Mouse (Mus musculus) liver, postnatal 0 days (tissue): ENCODE results near the gene Tmem19. TPM values are rescaled to one million over a fixed set of nuclear protein-coding genes. Genes with fewer than 3 reads are reported as not detected.
A peak's percentile ranks its signal among the peaks of the same experiment; 100 is the strongest.
"Not testable (repeated sequence)": the region's sequence is repeated elsewhere in the genome, so short reads cannot be mapped to it uniquely, and the experiment has no call there.

ENCODE experiments used
- ATAC-seq: fragments of 200-750 bp; cut with Nextera tagmentation; 2 replicates; pipeline ENCODE4 v1.8.0; 2017; ENCODE audit warnings: mild to moderate bottlenecking, moderate library complexity
- DNase-seq: peaks from one replicate; pipeline ENCODE4 v3.0.0-alpha.2; 2016
- H3K27ac ChIP-seq: fragments of 300-500 bp; sonication (generic); 2 replicates; pipeline ENCODE4 v1.5.1; 2014; ENCODE audit warnings: antibody characterized with exemption, moderate library complexity, mild to moderate bottlenecking, low read depth
- H3K27me3 ChIP-seq: fragments of 300-500 bp; sonication (generic); 2 replicates; pipeline ENCODE4 v1.6.1; 2014; ENCODE audit warnings: low read length, control low read depth, mixed read lengths; ENCODE audit not compliant: insufficient read depth
- H3K36me3 ChIP-seq: fragments of 300-500 bp; sonication (generic); replicated peaks from 2 replicates; pipeline ENCODE4 v1.6.1; 2014; ENCODE audit warnings: mild to moderate bottlenecking, control low read depth, low read length, moderate library complexity, mixed read lengths; ENCODE audit not compliant: insufficient read depth
- H3K4me1 ChIP-seq: fragments of 300-500 bp; sonication (generic); 2 replicates; pipeline ENCODE4 v1.6.1; 2014; ENCODE audit warnings: antibody characterized with exemption, mild to moderate bottlenecking, control low read depth; ENCODE audit not compliant: insufficient read depth
- H3K4me2 ChIP-seq: fragments of 300-500 bp; sonication (generic); 2 replicates; pipeline ENCODE4 v1.6.1; 2014; ENCODE audit warnings: low read depth, mild to moderate bottlenecking, low read length, moderate library complexity, mixed read lengths
- H3K4me3 ChIP-seq: fragments of 300-500 bp; sonication (generic); 2 replicates; pipeline ENCODE4 v1.5.1; 2014; ENCODE audit warnings: low read depth, low read length
- H3K9ac ChIP-seq: fragments of 300-500 bp; sonication (generic); replicated peaks from 2 replicates; pipeline ENCODE4 v1.6.1; 2014; ENCODE audit warnings: mild to moderate bottlenecking, moderate library complexity
- H3K9me3 ChIP-seq: fragments of 300-500 bp; sonication (generic); 2 replicates; pipeline ENCODE4 v1.6.1; 2016; ENCODE audit warnings: mild to moderate bottlenecking, control low read depth, low read length, mixed read lengths
- CTCF ChIP-seq: sonication (generic); IDR thresholded peaks from 2 replicates; pipeline ENCODE4 v1.5.1; 2016; ENCODE audit warnings: antibody characterized with exemption, low read depth
- EP300 ChIP-seq: IDR thresholded peaks from 2 replicates; pipeline ENCODE4 v1.6.1; 2016; ENCODE audit warnings: antibody characterized with exemption, low read depth, mild to moderate bottlenecking
- WGBS: fragments of 180-500 bp; shearing (Covaris S2); extraction: QIAGEN DNeasy Blood & Tissue Kit; methylation state at CpG from one replicate; pipeline ENCODE4 v1.1.7; 2014; ENCODE audit not compliant: insufficient replicate concordance; 5-methylcytosine and 5-hydroxymethylcytosine counted together
- polyA plus RNA-seq: library from polyadenylated mRNA; unstranded; fragments of >200 nt; fragmentation: Nextera tagmentation; extraction: Ambion mirVana; gene quantifications from 2 replicates; pipeline ENCODE4 v1.2.1, GENCODE M21; 2015

Gene Tmem19
- polyA plus RNA-seq, 1 experiment from 2014 or later = 16.3 TPM

DNA sequence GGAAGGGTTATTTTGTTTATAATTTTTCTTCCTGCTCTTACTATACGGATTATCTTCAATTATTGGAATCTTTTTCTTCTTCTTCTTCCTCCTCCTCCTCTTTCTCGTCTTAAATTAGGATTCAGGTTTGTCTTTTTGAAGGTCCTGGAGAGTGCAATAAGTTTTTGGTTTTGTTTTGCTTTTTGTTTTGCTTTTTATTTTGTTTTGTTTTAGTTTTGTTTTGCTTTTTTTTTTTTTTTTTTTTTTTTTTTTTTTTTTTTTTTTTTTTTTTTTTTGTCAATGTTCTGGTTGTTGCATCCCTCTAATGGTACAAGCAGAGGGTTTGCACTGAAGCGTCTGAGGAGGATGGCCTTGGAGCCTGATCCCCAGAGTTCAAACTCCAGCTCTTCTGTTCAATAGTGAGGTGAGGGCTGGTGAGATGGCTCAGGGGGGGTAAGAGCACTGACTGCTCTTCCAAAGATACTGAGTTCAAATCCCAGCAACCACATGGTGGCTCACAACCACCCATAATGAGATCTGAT, 33.2 kb downstream of the Tmem19 start:
- Histone ChIP-seq H3K4me3 (no peak overlapping the region), H3K4me2 (no peak overlapping the region), H3K27me3 (no peaks in the 10 kb centered on the region), H3K9ac (no peak overlapping the region), H3K4me1 (no peaks in the 10 kb centered on the region), H3K36me3 (no peaks in the 10 kb centered on the region), H3K27ac (no peak overlapping the region), H3K9me3 (no peaks in the 10 kb centered on the region)
- WGBS = 59% methylated on average over 3 of the region's 3 CpGs
- TF ChIP-seq EP300 = no peak
- no peak for TF ChIP-seq CTCF
- ATAC-seq (no peak), DNase-seq (no peak)

DNA sequence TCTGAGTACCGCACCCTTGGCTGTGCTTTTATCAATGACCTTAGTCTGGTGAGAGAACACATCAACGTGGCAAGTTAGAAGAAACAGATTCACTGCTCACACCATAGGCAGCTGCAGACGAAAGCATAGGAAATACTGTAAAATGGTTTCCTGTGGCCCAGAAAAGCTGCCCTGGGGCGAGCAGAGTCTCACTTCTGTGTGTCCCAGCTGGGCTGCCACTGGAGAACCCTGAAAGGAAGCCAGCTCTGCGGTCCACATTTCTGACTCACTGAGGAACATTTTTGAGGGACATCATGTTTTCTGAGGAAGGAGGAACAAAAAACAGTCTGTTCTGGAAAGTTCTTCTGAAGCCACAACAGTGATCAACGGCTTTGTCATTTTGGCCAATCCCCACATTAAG, 33.8 kb downstream of the Tmem19 start:
- Histone ChIP-seq H3K4me2 (no peak overlapping the region), H3K27me3 (no peaks in the 10 kb centered on the region), H3K4me1 (no peaks in the 10 kb centered on the region), H3K36me3 (no peaks in the 10 kb centered on the region), H3K4me3 (no peak overlapping the region), H3K9me3 (no peaks in the 10 kb centered on the region), H3K27ac (no peak overlapping the region), H3K9ac (no peak overlapping the region)
- TF ChIP-seq CTCF (no peak), EP300 (no peak)
- no peak for DNase-seq
- 45% methylated on average over 6 of the region's 6 CpGs for WGBS
- ATAC-seq = 0 out of 2 replicates have a peak, but pooled peaks have one; percentile 31

DNA sequence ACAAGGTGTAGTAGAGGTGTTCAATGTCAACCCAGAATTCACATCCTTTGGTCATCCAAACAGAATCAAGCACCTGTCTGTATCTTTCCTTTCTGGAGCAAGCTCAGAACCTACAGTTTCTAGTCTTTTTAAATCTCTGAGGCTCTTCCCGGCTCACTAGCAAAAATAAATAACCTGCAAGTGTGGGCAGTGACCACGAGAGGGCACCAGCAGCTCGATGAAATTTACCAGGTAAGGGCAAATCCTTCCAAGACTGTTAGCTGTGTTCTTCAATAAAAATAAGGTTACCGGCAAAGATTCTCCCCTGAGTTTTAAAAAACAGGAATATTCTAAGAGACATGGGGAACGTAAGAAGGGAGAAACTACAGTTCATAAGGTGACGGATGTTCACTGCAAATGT, 39.0 kb downstream of the Tmem19 start:
- Histone ChIP-seq H3K36me3 (no peaks in the 10 kb centered on the region), H3K4me3 (no peak overlapping the region), H3K9ac (no peak overlapping the region), H3K9me3 (no peaks in the 10 kb centered on the region), H3K4me2 (no peak overlapping the region), H3K27ac (no peak overlapping the region), H3K27me3 (no peaks in the 10 kb centered on the region), H3K4me1 (no peaks in the 10 kb centered on the region)
- 7% methylated on average over 6 of the region's 6 CpGs for WGBS
- TF ChIP-seq EP300 (no peak), CTCF (peak; percentile 87)
- DNase-seq (peak; percentile 81), ATAC-seq (peak; percentile 51; the same call in 1 of the 2 replicates)

DNA sequence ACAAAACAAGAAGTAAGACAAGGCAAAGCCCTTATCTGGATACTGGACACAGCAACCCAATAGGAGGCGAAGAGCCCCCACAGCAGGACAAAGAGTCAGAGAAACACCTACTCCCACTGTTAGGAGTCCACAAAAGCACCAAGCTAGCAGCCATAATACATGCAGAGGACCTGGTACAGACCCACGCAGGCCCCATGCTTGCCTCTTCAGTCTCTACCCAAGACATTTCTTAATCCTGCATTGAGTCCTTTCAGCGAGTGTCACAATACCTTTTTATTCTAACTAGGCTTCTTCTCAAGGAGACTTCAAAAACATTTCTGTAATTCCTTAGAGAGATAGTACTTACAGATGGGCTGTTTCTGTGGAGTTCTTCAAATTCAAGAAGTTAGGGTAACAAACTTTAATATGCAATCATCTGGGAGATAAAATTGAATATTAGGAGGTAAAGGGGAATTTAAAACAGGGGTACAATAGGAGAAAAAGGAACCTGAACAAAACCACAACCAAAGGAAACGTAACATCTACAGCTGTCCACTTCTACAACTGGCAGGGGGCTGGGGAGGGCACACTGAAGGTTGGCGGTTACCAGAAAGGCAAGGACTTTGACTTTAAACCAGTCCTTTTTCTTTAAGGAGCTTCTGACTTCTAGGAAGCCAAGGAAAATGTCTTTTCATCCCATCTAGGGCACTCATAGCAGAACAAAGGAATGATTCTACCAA, 40.8 kb downstream of the Tmem19 start:
- TF ChIP-seq EP300 = no peak
- TF ChIP-seq CTCF = no peak
- WGBS = 52% methylated on average over 5 of the region's 5 CpGs
- Histone ChIP-seq H3K27me3 (no peaks in the 10 kb centered on the region), H3K4me3 (no peak overlapping the region), H3K9ac (no peak overlapping the region), H3K4me2 (no peak overlapping the region), H3K36me3 (no peaks in the 10 kb centered on the region), H3K4me1 (0 out of 2 replicates have a peak, but pooled peaks cover 1% of the 10 kb centered on the region), H3K27ac (0 out of 2 replicates have a peak overlapping the region, but pooled peaks have one; percentile 24), H3K9me3 (no peaks in the 10 kb centered on the region)
- no peak for ATAC-seq
- DNase-seq = no peak

DNA sequence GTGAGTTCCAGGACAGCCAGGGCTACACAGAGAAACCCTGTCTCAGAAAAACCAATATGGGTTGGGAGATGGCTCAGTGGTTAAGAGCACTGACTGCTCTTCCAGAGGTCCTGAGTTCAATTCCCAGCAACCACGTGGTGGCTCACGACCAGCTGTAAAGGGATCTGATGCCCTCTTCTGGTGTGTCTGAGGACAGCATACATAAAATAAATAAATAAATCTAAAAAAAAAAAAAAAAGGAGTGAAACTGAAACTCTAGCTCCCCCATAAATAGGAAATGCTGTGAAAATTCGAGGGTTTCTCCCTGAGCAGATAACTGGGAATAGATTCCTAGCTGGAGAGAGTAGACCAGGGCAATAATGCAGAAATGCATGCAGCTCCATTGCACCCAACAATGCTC, 43.9 kb downstream of the Tmem19 start:
- H3K4me2 ChIP-seq, ATAC-seq, H3K36me3 ChIP-seq, H3K9ac ChIP-seq, H3K27me3 ChIP-seq, DNase-seq, H3K9me3 ChIP-seq, H3K27ac ChIP-seq, H3K4me3 ChIP-seq: not testable (repeated sequence)
- H3K4me1 ChIP-seq = peaks cover 11% of the 10 kb centered on the region
- 49% methylated on average over 3 of the region's 3 CpGs for WGBS

DNA sequence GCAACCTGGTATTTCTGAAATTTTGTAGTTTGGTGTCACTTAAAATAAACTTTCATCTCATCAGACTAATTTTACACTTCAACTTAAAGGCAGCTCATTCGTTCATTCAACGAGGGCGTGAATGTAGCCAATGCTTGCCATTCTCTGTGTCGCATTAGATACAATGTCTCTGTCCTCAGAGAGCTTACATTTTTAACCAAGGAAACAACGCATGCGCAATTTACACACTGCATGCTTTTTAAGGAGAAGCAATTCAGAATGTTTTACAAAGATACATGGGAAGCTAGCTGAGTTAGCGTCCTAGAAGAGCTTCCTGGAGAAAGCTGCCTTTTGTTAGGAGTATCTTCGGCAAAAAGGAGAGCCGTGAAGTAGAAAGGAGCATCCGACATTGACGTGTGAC, 46.0 kb downstream of the Tmem19 start:
- WGBS = 43% methylated on average over 11 of the region's 11 CpGs
- Histone ChIP-seq H3K27me3 (no peaks in the 10 kb centered on the region), H3K4me3 (peak overlapping the region; percentile 96), H3K9me3 (no peaks in the 10 kb centered on the region), H3K27ac (peak overlapping the region; percentile 98), H3K9ac (no peak overlapping the region; the same call in 1 of the 2 replicates), H3K36me3 (no peaks in the 10 kb centered on the region), H3K4me1 (peaks cover 28% of the 10 kb centered on the region), H3K4me2 (peak overlapping the region; percentile 85)
- no peak for ATAC-seq
- TF ChIP-seq CTCF = no peak
- no peak for TF ChIP-seq EP300
- no peak for DNase-seq
